Mouse (Mus musculus): ENCODE results near the gene Atp8a1.

Gene Atp8a1

DNA sequence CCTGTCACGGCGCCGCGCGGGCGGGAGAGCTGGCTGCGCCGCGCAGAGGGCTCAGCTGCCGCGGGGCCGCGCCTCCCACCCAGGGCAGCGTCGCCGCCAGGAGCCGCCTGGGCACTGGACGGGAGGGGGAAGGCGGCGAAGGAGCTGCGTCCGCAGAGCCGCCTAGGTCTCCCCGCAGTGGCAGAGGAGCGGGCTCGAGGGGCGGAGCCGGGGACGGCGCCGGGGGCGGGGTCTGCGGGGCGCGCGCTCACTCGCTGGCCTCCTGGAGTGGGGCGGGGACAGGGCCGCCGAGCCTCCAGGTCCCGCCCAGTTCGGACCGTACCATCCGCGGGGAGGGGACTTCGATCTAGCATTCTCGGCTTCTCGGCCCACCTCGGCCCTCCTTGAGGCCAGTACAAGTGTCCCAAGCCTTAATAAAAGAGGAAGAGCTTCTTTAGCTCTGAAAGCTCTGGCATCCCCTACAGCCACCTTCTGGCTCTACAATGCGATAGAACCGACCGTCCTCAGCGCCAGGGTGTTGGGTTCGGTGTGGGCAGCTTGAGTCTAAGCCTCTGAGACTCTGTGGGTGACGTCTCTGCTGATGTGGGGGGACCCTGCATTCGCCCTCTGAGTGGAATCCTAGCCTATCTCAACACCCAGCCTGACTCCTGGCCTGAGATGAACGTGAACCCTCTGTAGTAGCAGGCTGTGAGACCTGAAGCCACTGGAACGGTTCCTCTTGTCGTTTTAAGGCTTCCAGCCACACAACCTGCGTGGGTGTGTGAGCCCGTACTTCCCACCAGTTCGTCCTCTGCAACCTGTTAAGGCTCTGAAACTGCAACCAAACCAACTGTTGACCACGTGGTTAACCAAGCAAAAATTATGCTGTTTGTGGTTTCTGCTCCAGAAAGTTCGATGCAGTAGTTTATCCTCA is at the start of gene Atp8a1:
Gene Atp8a1, minus strand, starts transcription at position 182 of the 913 bp plus-strand sequence.
- peak; percentile 92 for DNase-seq (ENCODE audit: low read depth, low spot score)

DNA sequence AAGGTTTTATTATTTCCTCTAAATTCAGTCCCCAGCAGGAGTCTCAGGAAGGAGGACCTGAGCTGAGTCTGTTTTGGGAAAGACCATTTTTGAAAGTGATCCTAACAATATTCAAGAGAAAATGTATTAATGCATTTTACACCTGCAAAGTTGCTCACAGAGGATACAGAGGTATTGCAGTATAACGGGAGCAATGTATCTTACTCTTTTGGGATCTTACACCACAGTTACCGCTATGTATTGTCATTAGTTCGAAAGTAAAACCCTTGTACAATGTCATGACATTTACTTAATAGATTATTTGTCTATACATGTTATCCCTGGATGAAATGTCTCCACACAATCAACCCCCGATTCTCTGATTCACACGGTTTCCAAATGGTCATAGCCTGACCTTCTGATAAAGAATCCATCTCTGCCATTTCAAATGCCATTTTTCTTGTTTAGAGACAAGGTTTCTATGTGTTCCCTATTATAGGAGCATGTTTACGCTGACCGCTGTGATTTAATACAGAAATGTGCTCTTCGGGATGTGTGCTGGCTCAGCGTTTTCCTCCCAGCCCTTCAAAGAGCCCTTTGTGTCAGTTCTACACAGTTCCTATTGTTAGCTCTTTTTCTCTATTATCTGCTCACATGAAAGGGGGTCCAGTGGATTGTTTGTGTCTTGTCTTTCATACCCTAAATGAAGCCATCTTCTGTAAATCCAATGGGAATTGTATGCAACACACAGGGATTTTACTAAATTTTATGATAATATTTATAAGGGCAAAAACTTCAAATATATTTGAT is 37.4 kb upstream of the Atp8a1 start:
- no peak for DNase-seq (ENCODE audit: low read depth, low spot score)

DNA sequence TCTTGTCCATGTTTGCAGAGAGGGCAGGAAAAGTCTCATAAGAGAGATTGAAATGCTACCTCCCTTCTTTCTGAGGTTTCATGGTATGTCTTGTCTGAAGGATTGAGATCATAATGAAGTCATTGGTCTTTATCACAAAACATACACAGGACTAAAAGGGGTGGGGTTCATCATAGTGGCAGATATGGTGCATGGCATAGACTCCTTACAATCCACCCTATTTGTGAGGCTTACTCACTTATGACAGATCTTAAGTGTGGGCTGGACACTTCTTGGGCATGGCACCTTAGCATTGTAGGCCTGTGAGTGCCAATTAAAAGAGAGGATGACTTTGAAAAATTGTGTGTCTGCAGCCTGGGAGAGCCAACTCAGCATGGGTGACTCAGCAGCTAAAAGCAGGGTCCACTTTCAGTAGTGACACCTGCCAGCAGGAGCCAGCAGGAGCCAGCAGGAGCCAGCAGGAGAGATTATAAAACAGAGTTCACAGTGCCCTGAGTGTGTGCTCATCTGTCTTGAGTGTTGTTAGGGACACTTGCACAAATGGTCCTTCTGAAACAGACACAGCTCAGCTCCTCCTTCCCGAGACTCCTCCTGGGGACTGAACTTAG is 36.4 kb upstream of the Atp8a1 start:
- DNase-seq (ENCODE audit: low read depth, low spot score), result no peak

DNA sequence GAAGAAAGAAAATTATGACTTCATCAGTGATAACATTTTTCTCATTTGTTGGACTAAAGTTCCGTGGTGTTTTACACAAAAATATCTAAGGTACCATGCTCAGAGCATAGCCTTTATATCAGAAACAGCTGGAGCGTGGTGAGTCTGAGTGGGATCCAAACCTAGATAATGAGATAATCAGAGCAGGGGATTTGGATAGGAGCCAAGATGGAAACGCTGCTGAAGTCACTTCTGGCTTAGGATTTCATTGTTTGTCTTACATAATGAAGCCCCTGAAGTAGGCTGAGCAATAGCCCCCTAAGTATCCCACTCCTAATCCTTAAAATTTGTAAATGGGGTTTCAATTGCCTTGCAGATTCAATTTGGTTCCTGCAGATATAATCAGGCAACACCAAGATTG is 24.2 kb upstream of the Atp8a1 start:
- no peak for DNase-seq (ENCODE audit: low read depth, low spot score)

DNA sequence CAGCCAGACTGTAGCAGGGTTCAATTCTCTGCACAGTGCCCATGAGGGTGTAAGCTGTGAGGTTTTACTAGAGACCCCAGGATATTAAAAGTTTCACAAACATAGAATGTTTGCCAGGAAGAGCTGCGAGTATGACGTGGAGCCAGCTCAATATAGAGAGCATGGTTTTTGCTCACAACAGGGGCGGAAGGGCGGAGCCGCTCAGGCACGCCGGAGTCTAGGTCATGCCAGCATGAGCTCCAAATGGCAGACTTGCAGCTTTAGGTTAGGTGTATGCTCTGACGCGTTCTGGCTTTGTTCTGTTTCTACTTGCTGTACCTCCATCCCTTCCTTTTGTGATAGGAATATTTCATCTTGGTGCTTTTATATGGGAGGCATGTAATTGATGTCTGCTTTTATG is 19.0 kb upstream of the Atp8a1 start:
- DNase-seq (ENCODE audit: low read depth, low spot score), result no peak

DNA sequence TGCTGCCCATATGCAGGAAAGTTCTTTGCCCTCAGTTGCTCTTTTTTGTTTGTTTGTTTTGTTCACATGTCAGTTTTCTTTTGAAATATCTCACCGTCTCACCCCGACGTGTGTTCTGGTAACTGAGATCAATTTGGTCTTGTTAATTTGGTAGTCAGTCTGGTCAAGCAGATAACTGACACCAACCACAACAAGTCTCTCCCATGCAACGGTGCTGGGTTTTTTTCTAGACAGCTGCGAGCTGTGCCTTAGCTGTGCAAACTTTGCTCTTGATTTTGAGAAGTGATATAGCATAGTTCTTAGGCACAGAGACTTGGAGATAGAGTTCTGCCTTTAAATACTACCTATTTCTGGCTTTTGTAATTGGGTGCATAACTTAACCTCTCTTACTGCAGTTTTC is 18.4 kb upstream of the Atp8a1 start:
- no peak for DNase-seq (ENCODE audit: low read depth, low spot score)

DNA sequence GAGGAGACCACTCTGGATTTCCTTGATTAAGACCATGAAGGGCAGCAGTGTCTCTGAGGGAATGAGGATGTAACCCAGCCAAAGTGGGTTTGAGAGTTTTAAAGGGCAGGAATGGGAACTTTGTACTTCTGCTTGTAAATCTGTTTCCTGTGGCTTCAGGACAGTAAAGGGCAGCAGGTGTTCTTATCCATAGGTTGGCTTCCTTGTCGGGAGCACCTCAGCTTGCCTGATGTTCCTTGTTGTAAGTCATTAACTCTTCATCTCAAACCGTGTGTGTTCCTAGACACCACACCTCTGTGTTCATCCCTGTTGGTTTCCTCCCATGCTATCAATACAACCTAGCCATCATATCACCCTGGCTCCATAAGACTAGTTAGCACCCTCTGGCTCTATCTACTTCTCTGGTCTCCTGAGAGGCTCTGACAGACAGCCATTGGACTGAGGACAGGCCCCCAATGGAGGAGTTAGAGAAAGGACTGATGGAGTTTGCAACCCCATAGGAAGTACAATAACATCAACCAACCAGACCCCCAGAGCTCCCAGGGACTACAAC is 17.4 kb upstream of the Atp8a1 start:
- DNase-seq (ENCODE audit: low read depth, low spot score), result no peak

DNA sequence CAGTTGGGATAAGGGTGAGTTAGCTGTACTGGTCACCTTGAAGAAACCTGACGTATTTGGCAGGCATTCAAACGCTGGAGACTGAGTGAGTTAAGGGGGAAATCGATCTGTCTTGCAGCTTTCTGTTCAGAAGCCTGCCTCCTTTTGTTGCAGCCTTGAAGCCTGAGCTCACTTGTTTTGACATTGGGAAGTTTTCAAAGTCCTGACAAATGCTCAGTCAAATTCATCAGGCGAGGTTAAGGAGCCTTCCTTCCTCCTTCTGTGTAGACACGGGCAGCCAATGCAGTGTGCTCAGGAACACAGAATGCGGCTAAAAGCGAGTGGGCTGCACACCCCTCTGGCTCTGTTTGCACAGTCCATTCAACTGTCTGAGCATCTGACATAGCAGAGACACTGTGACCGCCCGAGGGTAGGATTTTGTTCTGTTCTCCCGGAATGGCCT is 16.7 kb upstream of the Atp8a1 start:
- DNase-seq (ENCODE audit: low read depth, low spot score), result no peak

DNA sequence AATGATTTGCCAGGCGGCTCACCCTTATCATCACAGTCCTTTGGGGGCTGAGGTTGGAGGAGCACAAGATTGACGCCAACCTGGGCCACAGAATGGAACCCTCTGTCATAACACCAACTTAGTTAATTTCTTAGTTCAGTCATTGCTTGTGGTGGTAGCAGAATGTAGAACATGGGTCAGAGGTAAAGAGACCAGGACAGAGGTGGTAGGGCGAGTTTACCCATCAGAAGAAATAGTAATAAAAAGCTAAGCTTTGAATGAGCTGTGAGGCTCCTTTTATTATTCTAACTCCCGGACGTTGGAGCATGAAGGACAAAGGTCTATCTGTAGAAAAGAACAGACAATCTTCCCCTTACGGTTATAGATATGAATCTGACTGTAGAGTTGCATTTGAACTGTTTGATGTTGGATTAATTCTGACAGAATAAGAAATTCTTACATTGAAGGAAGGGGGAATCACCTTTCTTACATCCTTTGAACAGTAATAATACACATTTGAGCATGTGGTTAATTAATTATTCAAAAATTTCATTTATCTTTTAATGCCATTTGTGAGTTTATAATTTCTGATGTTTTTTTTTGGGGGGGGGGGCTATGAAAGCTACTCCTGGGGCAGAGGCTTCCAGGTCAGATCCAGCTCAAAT is 7.9 kb upstream of the Atp8a1 start:
- no peak for DNase-seq (ENCODE audit: low read depth, low spot score)

DNA sequence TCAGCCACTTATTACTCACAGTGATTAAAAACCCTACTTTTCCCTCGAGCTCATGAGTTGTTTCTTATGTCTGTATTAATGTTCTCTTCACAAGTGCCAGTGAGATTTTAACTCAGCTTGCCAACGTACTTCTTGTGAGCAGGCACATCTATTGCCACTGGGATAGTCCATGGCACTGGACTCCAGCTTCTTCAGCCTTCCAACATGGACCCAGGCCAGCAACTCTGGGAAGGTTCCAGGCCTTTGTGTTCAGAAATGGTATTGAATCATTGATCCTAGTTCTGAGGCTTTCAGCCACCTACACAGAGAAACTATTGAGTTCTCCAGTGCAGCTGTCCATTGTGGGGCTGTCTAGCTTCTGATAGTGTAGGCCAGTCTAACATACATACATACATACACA is 5.6 kb upstream of the Atp8a1 start:
- no peak for DNase-seq (ENCODE audit: low read depth, low spot score)

DNA sequence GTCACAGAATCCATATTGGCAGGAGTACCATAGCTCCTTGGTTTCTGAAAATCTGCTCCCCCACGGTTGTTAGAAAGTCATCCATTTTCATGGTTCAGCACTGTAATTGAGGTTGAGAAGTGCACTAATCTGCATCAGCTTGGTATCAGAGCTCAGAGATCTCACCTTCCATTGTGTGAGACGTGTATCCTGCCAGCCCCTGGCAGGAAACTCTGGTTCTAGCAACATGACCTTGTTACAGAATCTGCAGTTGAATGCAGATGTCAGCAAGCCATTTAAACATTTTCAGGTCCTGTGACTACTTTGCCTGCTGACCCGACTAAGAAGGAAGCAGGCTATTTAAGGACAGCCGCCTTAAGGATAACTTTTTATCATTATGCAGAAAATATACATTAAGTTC is 2.2 kb upstream of the Atp8a1 start:
- DNase-seq (ENCODE audit: low read depth, low spot score), result peak; percentile 55

DNA sequence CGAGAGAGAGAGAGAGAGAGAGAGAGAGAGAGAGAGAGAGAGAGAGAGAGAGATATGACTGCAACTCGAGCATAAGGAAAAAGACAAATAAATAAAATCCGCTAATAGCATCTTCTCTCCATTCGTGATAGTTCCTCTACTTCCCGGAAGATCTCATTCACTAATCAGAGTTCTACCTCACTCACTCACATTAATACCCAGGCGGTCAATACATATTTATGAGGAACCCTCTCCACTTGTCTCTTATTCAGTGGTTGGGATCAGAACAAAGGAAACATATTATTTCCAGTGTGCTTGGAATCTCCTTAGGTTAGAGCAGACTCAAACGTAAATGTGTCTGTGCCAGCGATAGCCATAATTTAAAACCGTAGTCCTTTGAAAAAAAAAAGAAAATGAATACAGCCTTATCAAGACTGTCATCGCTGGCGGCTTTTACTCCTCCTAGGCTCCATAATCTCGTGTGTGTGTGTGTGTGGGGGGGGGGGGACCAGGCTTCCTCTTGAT is 1.3 kb upstream of the Atp8a1 start:
- DNase-seq (ENCODE audit: low read depth, low spot score), result no peak

DNA sequence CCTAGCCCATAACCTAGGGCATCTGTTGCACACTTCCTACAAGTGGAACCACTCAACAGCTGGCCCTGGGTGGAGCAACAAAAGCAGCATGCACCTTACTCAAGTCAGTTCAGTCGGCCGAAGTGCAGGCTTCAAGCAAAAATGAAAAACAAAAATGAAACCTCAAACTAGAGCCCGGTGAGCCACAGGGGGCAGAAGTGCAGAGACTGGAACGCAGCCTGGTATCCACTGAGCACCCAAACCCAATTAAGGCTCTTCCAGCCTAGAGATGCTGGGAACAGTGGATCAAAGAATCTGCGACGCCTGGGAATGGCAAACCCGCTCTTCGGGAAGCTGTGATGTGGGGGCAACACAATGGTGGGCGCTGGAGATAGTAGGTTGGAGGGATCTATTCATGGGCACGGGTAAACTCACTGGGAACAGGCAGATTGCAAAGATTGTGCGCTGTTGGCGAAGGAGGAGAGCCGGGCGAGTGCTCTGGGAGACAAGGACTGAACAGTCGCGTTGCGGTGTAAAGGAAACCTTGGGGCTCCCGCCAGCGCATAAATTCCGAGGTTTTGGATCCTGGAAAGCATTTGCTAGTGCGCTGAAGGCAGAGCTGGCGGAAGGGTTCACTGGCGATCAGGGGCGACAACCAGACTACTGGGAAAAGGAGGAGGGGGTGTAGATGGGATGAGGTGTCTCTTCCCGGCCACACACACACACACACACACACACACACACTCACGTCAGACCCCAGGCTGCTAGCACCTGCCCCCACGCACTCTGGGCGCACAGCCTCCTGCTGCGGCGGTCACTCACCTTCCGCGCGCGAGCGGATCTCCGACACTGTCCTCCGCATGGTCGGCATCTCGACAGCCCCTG is 641 bp downstream of the Atp8a1 start:
- peak; percentile 34 for DNase-seq (ENCODE audit: low read depth, low spot score)

DNA sequence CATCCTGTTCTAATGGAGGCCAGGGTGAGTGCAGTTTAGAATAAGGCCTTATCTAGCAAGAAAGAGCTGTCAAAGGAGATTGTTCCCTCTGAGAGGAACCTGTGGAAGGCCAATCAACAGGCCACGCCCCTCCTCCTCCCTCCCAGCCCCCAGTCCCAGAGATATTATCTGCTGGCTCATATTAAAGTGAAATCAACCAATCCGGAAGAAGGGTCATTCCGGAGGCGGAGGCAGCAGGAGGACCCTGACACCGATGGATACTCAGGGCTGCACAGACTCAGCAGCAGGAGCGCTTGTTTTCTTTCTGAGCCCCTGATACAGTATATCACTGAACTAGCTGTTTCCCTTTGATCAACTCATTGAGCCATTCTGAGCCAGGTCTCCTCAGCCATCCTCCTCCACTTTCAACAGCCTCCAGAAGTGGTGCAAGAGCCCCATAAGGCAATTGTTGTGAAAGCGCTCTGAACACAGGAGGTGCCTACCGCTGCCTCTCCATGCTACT is 2.0 kb downstream of the Atp8a1 start:
- DNase-seq (ENCODE audit: low read depth, low spot score), result no peak

DNA sequence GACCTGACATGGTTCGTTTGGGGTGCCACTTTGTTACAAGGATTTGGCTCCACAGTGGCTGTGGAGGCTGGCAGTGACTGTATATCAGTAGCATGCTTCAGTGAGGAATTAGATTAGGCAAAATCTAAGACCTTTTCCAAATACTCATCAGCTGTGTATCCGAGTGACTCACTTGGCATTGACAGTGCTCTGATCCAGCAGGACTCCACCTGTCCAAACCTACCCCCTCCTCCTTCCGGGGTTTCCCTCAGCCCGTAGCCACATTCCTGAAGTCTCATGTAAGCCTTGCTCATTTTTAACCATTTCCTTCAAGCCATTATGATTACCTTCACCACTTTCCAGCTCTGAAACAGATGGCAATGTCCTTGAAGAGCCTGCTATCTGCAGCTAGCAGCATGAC is 3.2 kb downstream of the Atp8a1 start:
- DNase-seq (ENCODE audit: low read depth, low spot score), result no peak

DNA sequence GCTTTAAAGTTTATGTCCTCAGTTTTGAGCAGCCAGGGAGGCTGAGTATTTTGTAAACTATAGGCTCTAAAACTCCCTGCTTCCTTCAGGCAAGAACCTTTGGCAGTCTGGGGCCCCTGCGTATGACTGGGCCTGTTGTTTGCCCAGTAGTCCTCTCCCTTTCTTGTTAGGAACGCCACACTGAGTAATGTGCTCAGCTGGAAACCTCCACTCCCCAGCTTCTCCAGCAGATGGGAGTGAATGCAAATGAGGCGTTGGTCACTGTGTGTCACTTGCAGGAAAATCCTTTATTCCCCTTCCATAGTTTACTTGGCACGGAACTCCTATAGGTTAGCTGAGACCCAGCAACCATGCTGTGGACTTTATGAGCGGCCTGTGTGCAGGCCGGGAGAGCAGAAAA is 4.9 kb downstream of the Atp8a1 start:
- DNase-seq (ENCODE audit: low read depth, low spot score), result peak; percentile 52

DNA sequence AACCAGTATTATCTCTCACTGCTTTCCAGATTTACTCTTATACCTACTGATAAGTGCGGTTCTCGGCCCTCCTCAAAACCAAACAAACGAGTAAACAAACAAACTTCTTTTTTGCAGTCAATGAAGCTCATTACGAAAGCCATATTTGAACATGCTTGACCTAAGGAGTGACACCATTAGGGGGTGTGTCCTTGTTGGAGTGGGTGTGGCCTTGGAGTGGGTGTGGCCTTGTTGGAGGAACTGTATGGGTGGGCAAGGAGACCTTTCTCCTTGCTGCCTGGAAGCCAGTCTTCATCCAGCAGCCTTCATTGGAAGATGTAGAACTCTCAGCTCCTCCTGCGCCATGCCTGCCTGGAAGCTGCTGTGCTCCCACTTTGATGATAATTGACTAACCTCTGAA is 13.4 kb downstream of the Atp8a1 start:
- DNase-seq (ENCODE audit: low read depth, low spot score), result no peak

DNA sequence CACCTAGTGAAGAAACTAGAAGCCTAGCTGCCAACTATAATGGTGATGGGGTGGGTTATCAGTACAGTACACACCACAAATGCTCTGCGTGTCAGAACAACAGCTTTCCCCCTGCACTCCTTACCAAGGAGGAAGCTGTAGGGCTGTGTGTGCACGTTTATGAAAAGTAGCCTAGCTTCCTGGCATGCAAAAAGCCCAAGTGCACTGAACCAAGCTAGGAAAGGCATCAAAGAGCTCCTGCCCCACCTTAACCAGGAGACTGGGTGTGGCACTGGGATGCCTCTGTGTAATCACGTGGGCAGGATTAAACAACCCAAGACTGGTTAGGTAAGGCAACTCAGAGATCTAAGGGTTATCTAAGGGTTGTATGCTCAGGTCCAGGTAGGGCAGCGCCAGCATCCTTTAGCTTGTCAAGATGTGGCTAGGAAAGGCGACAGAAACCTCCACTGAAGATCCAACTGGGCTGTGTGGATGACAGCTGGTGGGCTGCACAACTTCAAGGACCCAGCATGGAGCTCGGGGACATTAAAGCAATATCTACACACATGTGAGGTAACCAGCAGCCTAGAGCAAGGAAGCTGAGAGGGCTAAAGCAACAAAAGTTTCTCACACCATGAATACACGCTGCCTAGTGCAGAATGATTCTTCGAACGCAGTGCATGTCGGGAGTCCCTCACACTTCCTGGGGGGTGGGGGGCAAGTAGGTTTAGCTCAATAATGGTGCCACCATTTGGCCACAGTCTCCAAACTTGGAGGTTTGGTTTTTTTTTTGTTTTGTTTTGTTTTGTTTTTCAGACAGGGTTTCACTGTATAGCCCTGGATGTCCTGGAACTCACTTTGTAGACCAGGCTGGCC is 15.7 kb downstream of the Atp8a1 start:
- peak; percentile 11 for DNase-seq (ENCODE audit: low read depth, low spot score)

DNA sequence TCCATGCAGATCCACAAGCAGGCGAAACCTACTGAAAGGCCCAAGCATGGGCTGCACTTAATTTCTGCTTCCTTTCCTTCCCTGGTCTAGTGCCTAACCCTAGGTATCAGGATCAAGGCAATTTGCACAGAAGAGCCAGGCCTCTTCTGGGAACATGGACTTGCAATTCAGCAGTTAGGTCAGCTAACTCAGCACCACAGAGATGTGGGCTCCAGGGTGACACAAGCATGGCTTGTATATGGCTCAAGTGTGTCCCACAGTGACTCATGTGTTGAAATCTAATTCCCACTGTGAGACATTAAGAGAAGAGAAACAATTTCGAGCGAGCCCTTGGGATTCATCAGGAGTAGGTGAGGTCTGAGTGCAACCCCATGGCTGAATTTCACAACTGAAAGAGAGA is 18.9 kb downstream of the Atp8a1 start:
- no peak for DNase-seq (ENCODE audit: low read depth, low spot score)

Measured in ES-CJ7 (cell line).